Mouse (Mus musculus): ENCODE data around the gene Ppp1r17. TPM values are rescaled to one million over a fixed set of nuclear protein-coding genes. Genes with fewer than 3 reads are reported as not detected.

The Ppp1r17 gene
- polyA plus RNA-seq (2012): not detected in 2 replicates

GRCm38 (mm10) chr6:56017291-56017994 is at the start of gene Ppp1r17:
Gene Ppp1r17, plus strand, starts transcription at chr6:56017497.

Other genes with a start within 250 kb of the Ppp1r17 start
- gene Itprid1, start 180.6 kb upstream of the Ppp1r17 start, polyA plus RNA-seq (2012): not detected in 2 replicates

Data from megakaryocyte-erythroid progenitor cell, adult 5 weeks (primary cell).